Mouse (Mus musculus) left cerebral cortex, adult 8-10 months (tissue): ENCODE results near the gene Gm20509. TPM values are rescaled to one million over a fixed set of nuclear protein-coding genes. Genes with fewer than 3 reads are reported as not detected.
"Not testable (repeated sequence)": the region's sequence is repeated elsewhere in the genome, so short reads cannot be mapped to it uniquely, and the experiment has no call there.

Experiments
- DNase-seq, 2 experiments: peaks; one replicate each; pipeline ENCODE4 v3.0.0; 2022; ENCODE audit warnings: low spot score in 2 of 2
- total RNA-seq, 4 experiments: library from RNA; stranded (reverse); gene quantifications; 2 replicates each; pipeline ENCODE4 v1.2.4; 2022

Gene Gm20509
- under 1 TPM in 2 of 4 experiments, not detected in 2; 0.46 to 1.00 TPM for total RNA-seq

DNA sequence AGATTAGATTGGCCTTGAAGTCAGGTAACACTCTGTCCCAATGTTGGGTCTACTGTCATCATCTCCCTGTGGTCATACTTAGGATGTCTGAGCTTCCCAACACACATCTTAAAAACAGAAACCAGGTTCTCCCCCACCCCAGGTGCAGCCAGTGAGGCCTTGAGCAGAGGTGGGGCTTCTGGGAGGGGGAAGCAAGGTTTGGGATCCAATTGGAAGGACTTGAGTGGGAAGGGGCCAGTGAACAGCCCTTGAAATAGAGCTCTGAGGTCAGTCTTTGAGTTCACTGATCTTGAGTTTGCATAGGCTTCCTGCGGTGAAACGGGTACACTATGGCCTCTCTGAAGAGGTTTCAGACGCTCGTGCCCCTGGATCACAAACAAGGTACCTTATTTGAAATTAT, at the start of gene Gm20509:
TSS of gene Gm20509 (plus strand) at position 290 of the 400 bp plus-strand sequence.
- no peak for DNase-seq

DNA sequence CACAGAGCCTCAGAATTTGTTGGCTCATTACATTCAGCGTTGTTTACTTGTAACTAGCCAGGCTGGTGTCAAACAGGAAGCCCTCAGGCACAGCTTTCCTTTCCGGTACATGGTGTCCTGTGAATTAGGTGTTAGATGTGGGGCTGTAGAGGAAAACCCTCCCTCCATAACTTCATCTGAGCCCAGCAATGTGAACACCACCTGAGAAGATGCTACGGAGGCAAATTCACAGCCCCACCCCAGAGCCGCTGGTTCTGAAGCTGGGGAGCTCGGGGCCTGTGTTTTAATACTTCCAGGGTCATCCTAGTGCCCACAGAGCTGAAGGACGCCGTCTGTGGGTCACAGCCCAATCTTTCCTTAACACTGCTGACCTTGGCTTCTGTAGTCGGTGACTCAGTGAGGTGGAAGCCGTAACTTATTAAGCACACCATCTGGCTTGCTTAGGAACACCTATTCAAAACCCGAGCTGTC, 46.8 kb upstream of the Gm20509 start:
- DNase-seq, result no peak

DNA sequence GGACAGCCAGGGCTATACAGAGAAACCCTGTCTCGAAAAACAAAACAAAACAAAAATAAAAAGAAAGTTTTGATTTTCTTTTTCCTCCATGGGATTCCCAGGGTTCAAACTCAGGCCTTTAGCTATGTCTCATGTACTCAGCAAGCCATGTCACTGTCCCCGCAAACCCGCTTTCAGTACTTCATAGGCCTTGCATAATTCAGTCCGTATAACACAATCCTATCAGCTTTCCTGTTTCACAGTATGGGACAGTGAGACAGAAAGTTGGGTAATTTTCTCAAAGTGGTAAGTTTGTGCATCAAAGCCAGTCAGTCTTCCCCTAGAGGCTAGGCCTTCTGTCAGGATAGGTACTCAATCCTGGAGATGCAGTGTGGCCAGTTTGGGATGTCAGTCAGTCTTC, 43.0 kb upstream of the Gm20509 start:
- DNase-seq, result no peak

DNA sequence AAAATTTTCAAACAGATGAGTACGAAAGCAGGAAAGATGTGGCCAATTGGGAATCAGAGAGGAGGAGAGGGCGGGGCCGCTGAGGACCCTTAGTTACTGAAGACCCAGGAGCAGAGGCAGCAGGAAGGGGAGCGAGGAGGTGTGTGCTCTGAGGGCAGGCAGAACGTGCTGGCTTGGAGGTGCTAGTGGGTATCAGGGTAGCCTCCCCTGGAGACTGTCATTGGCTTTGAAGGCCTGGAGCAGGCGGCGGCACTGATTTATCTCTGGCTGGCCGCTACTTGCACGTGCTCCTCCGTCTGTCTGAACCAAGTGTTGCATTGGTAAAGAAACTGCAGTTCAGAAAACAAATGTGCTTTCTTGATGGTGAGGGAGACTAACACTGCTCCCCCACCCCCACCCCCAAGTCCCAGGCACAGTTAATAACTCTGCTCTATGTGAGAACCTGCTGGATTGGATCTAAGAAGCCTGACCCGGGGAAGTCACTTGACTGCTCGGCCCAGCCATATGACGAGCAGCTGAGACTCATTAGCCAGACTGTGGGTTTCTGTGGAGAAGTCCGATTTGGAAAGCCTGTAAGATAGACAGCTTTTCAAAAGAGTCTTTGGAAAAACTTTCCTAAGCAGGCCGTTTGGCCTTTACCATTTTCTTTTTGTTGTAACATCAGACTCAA, 38.5 kb upstream of the Gm20509 start:
- no peak for DNase-seq

DNA sequence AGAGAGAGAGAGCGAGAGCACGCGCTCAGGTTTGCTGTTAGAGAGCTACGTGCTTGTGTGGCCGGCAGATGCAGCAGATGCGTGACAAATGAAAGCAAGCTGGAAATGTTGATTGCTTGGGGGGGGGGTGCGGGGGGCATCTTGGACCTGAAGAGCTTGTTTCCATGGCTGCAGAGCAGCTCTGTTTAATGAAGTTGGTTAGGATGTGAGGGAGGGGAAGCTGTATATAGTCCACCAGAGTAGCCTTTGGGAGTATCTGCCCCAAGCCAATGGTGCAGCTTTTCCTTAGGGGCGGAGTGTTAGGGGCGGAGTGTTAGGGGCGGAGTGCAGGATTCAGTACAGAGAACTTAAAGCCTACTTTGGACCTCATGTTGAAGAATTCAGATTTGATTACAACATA, 35.2 kb upstream of the Gm20509 start:
- DNase-seq, result no peak

DNA sequence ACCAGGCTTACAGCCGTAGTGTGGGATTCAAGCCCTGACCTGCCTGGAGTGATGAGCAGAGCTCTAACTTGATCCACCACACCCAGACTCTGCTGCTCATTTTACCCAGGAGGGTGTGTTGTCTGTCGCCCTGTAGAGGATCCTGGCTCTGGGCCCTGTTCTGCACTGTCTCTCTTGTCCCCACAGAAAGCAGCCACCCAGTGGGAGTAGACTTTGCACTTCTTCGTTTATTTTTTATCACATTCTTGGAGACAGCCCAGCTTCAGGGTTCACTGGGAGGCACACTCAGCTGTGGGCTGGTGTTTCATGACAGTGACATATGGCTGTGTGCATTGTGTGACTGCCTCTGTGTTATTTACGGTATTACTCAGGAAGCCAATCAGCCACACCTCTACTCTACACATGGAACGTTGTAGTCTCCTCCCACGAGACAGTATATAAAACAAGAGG, 34.0 kb upstream of the Gm20509 start:
- DNase-seq, result peak in 1 of 2 experiments; percentile 84

DNA sequence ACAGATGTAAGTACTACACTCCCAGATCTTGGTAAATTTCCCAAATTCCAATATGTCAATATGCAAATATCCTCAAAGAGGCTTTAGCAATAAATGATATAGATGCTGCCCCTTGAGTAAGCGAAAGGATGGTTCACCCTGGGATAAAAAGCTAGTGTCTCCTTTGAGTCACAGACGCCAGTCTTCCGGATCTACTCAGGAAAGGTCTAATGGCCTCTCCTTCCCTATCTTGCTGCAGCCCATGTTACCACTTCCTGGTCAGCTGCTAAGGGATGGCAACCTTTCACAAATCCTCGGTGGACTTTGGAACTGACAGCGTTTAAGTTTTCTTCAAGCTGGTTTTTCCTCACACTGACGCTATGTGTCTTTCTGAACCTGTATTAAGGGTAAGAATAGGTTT, 33.6 kb upstream of the Gm20509 start:
- DNase-seq, result no peak

DNA sequence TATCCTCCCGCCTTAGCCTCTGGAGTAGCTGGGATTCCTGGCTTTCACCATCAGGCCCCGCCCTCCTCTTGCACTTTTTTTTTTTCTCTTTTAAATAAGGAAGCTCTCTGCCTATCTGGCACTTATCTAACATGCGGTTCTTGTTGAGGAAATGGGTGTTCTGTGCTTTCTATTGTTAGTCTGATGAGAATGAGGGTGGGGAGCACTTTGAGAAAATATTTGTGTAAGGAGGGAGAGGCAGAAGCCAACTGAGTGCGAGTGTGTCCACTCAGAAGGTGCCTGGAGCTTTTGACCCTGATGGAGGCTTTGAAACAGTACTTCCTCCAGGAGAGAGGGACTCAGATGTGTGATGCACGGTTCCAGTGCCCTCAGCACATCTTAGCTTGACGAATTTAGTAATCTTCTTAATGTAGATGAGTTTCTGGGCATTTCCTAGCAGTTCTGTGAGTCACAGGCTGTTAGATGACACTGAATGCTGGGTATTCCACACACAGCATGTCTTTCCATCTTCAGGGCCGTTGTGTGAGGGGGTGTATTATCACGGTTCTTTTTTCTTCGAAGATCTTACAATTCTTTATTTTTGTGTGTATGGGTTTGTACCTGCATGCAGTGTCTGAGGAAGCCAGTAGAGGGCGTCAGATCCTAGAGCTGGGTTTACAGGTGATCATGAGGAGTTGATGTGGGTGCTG, 31.2 kb upstream of the Gm20509 start:
- DNase-seq, result no peak

DNA sequence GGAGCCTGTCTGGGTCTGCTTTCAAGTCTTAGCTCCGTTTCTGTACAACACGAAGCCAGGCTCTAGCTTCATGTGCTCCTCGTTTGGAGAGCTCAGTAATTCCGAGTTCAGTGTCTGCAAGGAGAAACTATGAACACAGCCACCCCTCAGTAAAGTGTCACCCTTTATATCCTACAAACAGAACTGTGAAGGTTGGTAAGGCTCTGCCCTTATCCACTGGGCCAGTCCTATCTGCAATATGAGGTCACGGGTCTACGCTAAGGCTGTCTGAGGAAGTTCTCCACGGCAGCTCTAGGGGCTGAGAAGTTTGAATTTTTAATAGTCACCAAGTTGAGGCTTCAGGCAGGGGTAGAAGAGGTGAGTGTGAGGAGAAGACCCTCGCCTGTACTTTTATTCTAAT, 29.8 kb upstream of the Gm20509 start:
- no peak for DNase-seq

DNA sequence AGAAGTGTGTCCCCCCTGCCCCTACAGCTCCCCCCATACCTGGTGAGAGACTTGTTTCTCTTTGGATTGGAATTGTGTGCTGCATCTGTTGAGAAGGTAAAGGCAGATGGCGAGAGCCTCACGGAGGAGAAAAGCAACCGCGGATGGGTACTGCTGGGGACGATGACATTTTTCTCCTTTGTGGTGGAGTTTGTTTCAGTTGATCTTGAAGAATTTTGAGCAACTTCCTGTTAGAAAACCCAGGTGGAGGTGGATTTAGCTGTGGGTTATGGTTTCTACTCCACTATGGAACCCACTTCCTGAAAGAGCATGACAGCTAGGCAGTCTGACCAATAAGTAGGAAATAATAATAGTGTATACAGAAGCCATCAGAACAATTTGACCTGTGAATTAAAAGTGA, 29.1 kb upstream of the Gm20509 start:
- DNase-seq, result no peak

DNA sequence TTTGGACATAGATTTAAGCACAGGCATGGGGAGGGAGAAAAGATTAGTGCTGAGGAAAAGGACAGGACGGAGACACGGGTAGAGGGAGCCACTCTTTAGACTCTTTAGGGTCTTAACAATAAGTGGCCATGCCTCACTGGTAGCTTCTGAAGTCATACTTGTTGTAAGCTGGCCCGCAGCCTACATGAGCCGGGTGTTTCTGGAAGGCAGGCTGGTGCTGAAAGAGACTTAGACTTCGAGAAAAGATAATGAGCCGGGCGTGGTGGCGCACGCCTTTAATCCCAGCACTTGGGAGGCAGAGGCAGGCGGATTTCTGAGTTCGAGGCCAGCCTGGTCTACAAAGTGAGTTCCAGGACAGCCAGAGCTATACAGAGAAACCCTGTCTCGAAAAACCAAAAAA, 22.9 kb upstream of the Gm20509 start:
- not testable (repeated sequence) for DNase-seq

DNA sequence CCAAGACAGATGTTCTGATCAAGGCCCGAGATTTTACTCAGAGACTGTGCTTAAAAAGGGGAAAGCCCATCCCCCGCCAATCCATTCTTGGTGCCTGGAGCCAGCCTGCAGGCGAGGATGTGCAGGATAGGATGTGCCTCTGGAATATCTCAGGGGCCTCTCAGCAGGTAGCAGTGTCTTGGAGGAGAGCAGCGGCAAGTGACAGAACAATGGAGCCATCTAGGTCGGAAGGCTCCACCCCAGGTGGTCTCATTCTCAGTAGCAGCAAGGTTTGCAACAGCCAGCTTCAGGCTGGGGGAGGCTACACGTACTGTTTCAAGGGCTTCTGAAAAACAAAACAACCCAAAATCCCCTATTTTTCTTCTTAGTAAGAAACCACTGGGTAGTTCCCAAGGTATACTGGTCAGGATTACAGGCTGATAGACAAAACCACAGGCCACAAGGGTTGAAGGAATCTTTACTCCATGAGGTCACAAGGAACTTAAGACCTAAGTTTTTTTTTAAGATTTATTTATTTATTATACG, 22.4 kb upstream of the Gm20509 start:
- DNase-seq, result no peak

DNA sequence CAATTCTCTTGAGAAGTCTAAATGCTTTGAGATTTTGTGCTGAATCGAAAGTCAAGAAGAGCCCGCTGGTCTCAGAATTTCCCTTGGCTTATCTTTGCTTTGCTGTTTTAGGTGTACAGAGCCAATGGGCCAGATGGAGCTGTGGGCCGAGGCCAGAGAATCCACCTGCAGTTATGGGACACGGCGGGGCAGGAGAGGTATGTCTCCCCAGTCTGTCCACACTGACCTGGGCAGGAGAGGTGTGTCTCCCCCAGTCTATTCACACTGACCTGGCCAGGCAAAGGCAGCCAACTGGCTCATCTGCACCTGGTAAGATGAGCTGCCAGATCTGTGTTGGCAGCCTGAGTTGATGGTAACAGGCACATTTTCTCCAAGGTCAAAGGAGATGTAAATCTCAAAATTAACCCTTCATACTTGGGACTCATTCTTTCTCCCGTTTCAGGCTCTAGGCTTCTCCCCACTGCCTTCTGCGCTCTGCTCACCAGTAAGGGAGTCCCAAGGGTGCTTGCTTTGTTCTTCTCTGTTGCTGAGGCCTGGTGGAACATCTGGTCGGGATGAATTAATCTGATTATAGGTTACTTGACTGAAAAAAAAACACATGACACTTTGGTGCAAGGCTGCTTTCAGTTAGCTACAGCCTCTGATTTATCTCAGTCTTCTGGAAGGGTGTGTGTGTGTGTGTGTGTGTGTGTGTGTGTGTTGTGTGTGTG, 19.8 kb upstream of the Gm20509 start:
- DNase-seq, result no peak

DNA sequence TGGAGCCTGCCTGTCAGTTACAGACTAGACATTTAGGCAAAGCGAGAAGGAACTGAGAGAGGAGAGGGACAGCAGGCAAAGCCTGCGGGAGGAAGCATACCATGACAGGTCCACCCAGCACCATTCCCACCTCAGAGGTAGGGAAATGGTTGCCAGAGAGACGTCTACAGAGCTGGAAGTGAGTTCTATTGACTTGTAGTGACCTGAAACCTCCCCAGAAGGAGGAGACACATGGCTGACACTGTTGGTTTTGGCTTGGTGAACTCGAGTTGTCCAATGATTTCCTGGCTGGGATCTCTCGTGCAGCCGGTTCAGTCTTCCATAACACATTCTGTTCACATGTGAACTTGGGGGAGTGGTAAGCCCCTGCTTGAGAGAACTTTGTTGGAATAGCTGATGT, 18.3 kb upstream of the Gm20509 start:
- DNase-seq, result no peak

DNA sequence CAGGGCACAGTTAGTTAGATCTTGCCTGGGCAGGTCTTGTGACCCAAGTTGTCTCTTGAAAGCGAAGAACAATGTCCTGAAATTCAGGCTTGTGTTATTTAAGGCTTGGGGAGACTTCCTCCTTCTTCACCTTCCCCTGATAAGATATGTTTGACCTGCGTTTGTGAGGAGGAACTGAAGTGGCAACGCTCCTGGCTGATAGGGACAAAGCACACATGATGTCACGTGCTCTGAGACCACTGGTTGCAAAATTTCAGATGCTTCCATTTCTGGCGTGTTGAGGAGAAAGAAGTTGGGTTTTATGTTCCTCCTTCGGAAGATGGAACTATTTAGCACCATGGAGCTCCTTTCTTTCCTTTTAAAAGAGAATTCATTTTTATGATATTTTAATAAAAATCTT, 16.4 kb upstream of the Gm20509 start:
- no peak for DNase-seq

DNA sequence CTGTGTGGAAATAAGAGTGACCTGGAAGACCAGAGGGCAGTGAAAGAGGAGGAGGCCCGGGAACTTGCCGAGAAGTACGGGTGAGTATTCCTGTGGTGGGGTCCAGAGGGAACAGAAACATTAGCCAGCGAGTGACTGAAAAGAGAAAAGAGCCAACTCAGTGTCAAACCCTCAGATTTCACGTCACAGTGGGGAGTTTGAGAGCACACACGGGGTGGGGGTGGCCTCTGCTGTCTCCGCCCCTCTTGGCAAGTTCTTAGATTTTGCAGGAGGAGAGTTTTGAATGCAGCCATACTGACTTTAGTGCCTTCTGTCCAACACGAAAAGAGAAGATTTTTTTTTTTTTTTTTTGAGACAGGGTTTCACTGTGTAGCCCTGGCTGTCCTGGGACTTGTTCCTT, 15.1 kb upstream of the Gm20509 start:
- DNase-seq, result no peak

DNA sequence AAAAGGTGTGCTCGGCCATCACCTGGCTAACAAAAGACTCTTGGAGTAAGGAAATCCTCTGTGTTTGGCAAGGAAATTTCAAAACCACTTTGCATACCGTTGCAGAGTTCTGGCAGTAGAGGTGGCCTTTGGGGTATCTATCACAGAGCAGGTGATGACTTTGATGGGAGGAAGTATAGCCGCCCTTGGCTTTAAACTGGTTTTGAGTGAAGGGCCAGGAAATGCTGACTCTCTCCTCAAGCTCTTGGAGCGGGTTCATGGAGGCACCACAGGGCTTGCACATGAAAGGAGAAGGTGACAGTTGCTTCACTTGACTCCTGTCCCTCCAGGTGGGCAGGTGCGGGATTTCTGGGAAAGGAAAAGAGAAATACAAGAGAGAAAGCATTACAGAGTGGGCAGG, 14.7 kb upstream of the Gm20509 start:
- DNase-seq, result no peak

DNA sequence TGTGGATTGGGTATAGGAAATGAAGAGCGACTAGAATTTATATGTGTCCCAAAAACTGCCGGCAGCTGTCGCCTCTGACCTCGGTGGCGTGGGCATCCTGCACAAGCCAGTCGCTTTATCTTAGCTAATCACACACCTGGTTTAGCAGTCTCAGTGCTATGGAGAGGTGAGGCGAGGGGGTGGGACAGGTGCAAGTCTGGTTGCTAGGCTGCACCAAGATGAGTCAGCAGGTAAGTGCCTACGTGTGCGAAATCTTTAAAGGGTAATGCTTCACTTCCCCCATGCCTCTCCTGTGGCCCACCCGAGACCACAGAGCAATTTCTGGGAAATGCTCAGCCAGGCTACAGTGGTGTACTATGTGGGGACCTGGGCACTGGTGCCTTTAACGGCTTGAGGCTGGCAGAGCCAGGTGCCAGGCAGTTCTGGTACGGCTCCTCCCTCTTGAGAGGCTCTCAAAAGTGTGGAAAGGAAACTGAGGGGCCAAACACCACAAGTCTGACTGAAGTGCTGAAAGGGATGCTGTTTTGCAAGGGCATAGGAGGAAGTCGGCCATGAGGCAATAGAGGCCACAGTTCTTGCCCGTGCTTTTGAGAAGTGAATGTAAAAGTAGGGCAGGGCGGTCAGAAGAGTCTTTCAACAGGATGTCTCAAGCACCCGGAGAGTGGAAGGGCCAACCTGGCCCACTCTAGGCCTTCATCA, 12.9 kb upstream of the Gm20509 start:
- no peak for DNase-seq

DNA sequence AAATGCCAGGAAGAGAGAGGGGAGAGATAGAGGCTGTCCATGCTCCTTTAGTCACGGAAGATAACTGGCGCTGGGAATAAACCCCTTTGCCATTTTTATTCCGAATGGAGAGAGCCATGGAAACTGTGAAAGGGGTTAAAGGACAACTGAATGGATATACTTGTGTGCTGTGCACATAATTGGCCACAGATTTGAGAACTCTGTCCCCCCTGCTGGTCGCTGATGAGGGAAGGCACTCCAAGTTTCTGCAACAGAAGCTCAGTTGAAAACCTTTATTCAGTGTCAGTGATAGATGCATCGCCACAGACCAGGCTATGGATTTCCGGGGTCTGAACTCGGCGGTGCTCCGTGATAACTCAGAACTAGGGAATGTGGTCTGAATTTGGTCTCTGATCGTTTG, 12.1 kb upstream of the Gm20509 start:
- DNase-seq, result no peak

DNA sequence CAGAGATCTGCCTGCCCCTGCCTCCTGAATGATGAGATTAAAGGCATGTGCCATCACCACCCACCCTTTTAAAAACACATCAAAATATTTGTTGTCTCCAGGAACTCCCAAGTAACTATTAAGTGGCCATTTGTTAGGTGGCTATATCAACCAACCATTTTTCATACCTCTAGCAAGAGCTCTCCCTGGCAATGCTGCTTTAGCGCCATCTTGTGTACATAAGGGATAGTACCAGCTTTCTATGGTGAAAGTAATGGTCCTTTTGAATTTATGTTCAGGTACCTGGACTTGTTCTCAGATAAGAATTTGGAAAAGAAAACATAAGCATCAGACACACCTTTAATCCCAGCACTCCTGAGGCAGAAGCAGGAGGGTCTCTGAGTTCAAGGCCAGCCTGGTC, 10.5 kb upstream of the Gm20509 start:
- DNase-seq, result no peak

DNA sequence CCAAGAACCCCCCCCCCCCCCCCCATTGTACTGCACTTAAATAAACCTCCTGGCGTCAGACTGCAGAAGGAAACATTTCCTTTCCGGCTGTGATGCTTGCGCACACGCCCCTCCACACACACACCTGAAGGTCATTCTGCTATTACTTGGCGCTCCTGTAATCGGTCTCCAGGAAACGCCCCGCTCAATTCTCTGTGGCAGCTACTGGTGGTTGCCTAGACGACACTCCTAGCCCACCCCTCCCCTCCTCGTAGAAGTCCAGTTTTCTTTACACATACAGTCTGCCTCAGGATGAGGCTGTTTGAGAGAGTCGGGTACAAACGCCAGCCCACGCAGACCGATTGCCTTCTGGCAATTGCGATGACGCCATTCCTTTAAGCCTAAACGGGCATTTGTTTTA, 7.7 kb upstream of the Gm20509 start:
- no peak for DNase-seq

DNA sequence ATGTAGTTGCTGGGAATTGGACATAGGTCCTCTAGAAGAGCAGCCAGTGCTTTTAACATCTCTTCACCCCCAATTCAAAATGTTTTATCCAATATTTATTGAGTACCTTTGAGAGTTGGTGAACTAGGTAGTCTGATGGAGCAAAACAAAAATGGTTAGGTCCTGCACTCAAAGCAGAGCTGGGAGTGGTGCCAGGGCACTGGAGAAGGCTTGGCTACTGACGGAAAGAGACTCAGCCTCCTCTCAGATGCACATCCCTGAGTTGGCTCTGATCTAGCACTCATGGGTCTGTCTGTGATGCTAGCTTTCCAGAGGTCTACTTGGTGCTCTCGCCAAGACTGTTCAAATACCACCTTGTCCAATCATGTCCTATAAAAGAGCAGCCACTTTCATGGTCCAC, 4.4 kb upstream of the Gm20509 start:
- DNase-seq, result no peak
